Mouse (Mus musculus) skeletal muscle tissue, postnatal 0 days (tissue): ENCODE data around the gene Nmur1. TPM values are rescaled to one million over a fixed set of nuclear protein-coding genes. Genes with fewer than 3 reads are reported as not detected.

Experiments
- microRNA-seq, 2 experiments: library from miRNA; unstranded; fragments of <30 nt; microRNA quantifications; one replicate each; pipeline ENCODE4; 2016
- polyA plus RNA-seq: library from polyadenylated mRNA; unstranded; fragments of >200 nt; fragmentation: Nextera tagmentation; extraction: Ambion mirVana; gene quantifications from 2 replicates; pipeline ENCODE4 v1.2.1, GENCODE M21; 2015

The Nmur1 gene
- not detected in 2 replicates for polyA plus RNA-seq

DNA sequence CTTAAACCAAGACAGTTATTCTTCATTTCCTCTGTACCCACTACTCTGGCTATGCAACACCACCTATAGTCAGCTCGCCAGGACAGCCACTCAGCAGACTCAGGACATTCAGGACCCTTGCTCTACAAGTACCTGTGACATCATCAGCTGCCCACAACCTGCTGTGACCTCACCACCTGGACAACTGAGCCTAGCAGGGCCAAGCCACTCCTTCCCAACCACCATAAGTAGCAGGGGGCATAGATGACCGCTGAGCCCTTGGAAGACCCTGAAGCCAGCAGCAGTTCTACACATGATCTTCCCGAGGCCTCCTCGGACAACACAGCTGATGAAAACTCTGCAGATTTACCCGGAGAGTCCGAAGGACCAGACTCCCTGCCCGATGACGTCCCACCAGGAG is at the start of gene Nmur1, which contains the start of gene Tex44:
Gene Nmur1, minus strand, starts transcription at position 101 of the 400 bp plus-strand sequence.
Gene Tex44, plus strand, starts transcription at position 202 of the 400 bp plus-strand sequence.

DNA sequence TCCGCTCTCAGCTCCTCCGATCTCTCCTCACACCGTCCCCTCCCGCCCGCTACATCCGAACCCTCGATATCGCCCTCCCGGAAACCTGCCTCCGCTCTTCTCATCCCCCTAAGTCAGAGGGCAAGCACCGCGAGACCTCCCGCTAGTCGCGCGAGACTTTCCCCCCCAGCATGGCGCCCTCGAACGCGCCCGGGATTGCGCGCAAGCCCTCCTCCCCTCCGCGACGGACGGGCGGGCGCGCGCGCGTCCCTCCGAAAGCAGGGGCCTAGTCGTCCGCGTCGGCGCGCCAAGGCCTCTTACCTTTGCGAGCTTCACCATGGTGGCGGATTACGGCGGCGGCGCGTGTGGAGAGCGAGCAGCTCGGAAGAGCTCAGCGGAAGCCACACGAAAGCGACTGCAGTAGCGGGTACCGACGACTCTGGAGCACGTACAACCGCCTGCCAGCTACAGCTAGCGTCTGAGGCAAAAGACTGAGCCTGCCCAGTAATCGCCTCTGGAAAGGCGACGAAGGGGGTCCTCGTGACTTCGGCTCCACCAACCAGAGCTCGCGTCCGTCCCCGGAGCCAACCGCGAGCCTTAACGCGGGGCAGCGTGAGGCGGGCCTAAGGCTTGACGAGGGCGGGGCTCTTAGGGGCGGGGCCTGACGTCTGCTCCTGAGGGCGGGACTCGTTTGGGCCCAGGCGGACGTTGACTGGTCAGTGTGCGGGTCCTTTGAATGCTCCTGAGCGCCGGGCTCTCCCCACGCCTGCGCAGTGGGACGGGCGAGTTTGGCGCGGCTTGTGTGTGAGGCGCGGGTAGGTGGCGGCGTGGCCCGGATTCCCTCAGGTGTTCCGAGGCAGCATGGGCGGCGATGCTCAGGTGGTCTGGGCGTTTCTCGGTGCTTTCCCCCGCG is 66.9 kb downstream of the Nmur1 start, which contains the start of gene Ncl:
Gene Ncl, minus strand, starts transcription at position 495 of the 892 bp plus-strand sequence.

Small RNAs within 50 kb of the gene (microRNA-seq; reads per million reads assigned to microRNA genes)
- 6.3 to 14.0 reads per million in 2 experiments for gene mmu-mir-3535

Other genes starting within 250 kb of the Nmur1 start
- gene B3gnt7, start 123.4 kb downstream of the Nmur1 start, polyA plus RNA-seq, result 0.19 and 0.45 TPM in 2 replicates
- 168 and 181 TPM in 2 replicates for gene Ncl, start 66.8 kb downstream of the Nmur1 start, polyA plus RNA-seq
- gene Tex44, start 101 bp upstream of the Nmur1 start, polyA plus RNA-seq, result not detected in 2 replicates
- 476 and 618 TPM in 2 replicates for gene Ptma, start 100.5 kb upstream of the Nmur1 start, polyA plus RNA-seq
- 51.8 and 60.6 TPM in 2 replicates for gene Pde6d, start 156.4 kb upstream of the Nmur1 start, polyA plus RNA-seq
- 16.6 and 18.6 TPM in 2 replicates for gene Cops7b, start 156.7 kb upstream of the Nmur1 start, polyA plus RNA-seq
- gene Nppc, start 244.3 kb upstream of the Nmur1 start, polyA plus RNA-seq, result 10.4 and 11.2 TPM in 2 replicates